Mouse (Mus musculus) thymus, adult 2 months (tissue): ENCODE results near the gene Dnal4. TPM values are rescaled to one million over a fixed set of nuclear protein-coding genes. Genes with fewer than 3 reads are reported as not detected.
A peak's percentile ranks its signal among the peaks of the same experiment; 100 is the strongest.

Experiments used
- DNase-seq: peaks from one replicate; pipeline ENCODE4 v3.0.0; 2021
- H3K27ac ChIP-seq: fragments of 200-500 bp; 2 replicates; pipeline ENCODE4 v1.5.1; 2012; ENCODE audit warnings: low read length, control low read depth; ENCODE audit not compliant: control insufficient read depth, insufficient read depth
- H3K27me3 ChIP-seq: fragments of 200-500 bp; 2 replicates; pipeline ENCODE4 v1.6.1; 2012; ENCODE audit warnings: mild to moderate bottlenecking, low read length, moderate library complexity, mixed read lengths; ENCODE audit not compliant: control insufficient read depth, insufficient read depth
- H3K36me3 ChIP-seq: fragments of 200-500 bp; 2 replicates; pipeline ENCODE4 v1.6.1; 2012; ENCODE audit warnings: mild to moderate bottlenecking, low read length, moderate library complexity; ENCODE audit not compliant: control insufficient read depth, insufficient read depth
- H3K4me1 ChIP-seq: fragments of 200-500 bp; replicated peaks from 2 replicates; pipeline ENCODE4 v1.6.1; 2012; ENCODE audit warnings: low read length; ENCODE audit not compliant: control insufficient read depth, insufficient read depth
- H3K4me3 ChIP-seq: fragments of 200-500 bp; 2 replicates; pipeline ENCODE4 v1.5.1; 2012; ENCODE audit warnings: mild to moderate bottlenecking, low read length, control low read depth, moderate library complexity; ENCODE audit not compliant: control insufficient read depth, insufficient read depth
- CTCF ChIP-seq: fragments of 200-500 bp; IDR thresholded peaks from 2 replicates; pipeline ENCODE4 v1.5.1; 2012; ENCODE audit warnings: mild to moderate bottlenecking, control low read depth, low read length, moderate library complexity, borderline replicate concordance; ENCODE audit not compliant: control insufficient read depth, poor library complexity, insufficient read depth; ENCODE audit errors: extremely low read depth
- POLR2A ChIP-seq: fragments of 200-500 bp; IDR thresholded peaks from 2 replicates; pipeline ENCODE4 v1.6.1; 2012; ENCODE audit warnings: mild to moderate bottlenecking, low read length, control low read depth, moderate library complexity; ENCODE audit not compliant: control insufficient read depth, poor library complexity, insufficient read depth; ENCODE audit errors: extremely low read depth
- WGBS: fragments of 180-500 bp; shearing (Covaris S2); methylation state at CpG from one replicate; pipeline ENCODE4 v1.1.7; 2018; 5-methylcytosine and 5-hydroxymethylcytosine counted together
- polyA plus RNA-seq: library from polyadenylated mRNA; depleted of rRNA; stranded (reverse); fragments of >200 nt; gene quantifications from 2 replicates; pipeline ENCODE4 v1.2.3, GENCODE M21; 2012

Dnal4 gene
- polyA plus RNA-seq, 1 experiment = 51.3 TPM

DNA sequence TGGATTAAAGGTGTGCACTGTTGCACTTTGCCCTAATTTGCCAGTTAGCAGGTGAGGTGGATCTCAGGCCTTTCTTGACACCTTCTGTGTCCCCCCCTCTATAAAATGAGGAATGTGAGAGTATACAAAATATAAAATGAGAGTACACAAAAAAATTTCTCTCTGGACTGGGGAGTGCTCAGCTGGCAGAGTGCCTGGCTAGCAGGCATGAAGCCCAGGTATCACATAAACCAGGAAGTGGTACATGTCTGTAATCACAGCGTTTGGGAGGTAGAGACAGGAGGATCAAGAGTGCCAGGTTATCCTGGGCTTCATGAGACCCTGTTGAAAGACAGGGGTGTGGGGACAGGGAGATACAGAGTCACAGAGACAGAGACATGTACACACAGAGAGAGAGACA is 29.4 kb upstream of the Dnal4 start:
- peaks cover 8% of the 10 kb centered on the region; the same call in 1 of the 2 replicates for H3K4me1 ChIP-seq
- 10% methylated on average over 1 of the region's 1 CpGs for WGBS
- TF ChIP-seq POLR2A = no peak
- no peak for TF ChIP-seq CTCF
- no peak overlapping the region for H3K27ac ChIP-seq
- H3K36me3 ChIP-seq = no peaks in the 10 kb centered on the region
- DNase-seq = no peak
- peaks cover 23% of the 10 kb centered on the region for H3K27me3 ChIP-seq
- H3K4me3 ChIP-seq = no peak overlapping the region

DNA sequence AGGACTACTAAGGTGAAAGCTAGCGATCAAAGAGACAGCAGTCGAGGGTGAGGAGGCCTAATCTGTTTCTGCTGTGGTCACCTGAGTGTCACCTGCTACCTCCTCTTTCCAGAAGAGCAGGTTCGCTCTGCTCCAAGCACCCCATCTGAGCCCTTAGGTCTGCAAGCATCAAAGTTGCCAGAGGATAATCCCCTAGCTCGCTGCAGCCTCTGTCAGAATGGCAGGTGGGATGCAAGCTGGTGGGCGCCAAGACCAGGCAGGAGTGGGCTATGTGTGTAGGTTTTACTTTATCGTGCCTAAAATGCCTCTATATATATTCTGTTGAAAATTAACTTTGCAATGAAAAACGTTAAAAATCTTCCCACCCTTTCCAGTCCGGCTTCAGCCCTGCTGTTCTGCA is 27.6 kb upstream of the Dnal4 start:
- H3K27me3 ChIP-seq = peaks cover 23% of the 10 kb centered on the region
- H3K4me1 ChIP-seq = peaks cover 8% of the 10 kb centered on the region; the same call in 1 of the 2 replicates
- TF ChIP-seq POLR2A = no peak
- H3K4me3 ChIP-seq = no peak overlapping the region
- DNase-seq = no peak
- no peak overlapping the region for H3K27ac ChIP-seq
- no peaks in the 10 kb centered on the region for H3K36me3 ChIP-seq
- 56% methylated on average over 8 of the region's 8 CpGs for WGBS

DNA sequence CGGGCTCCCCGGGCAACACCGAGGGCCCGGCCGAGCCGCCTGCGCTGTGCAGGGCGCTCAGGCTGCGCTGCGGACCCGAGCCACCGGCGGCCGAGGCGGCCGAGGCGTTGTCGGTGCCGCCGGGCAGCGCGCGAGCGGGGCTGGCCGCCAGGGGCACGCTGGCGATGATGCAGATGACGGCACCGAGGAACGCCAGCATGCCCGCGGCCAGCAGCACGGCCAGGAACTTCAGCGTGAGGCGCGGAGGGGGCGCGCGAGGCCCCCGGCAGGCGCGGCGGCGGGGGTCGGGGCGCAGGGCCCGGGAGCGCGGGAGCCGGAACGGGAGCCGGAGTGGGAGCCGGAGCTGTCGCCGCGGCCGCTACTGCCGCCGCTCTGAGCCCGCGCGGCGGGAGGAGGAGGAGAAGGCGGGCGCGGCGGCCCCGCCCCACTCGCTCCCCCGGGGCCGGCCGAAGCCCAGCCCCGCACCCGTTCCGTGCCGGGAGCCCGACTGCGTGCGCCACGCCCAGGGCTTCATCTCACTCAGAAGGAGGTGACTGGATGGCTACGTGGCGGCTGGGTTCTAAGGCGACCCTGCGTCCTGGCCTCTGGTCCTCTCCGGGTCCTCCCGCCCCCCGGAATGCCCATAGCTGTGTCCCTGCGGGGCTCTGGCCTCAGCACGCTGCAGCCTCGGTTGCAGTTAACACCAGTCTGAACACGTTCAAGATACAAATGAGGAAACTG is 26.9 kb upstream of the Dnal4 start, which contains the start of gene Nptxr:
Nptxr (minus strand) TSS at position 415 of the 720 bp plus-strand sequence.
- TF ChIP-seq POLR2A (no peak), CTCF (no peak)
- no peaks in the 10 kb centered on the region for H3K36me3 ChIP-seq
- H3K4me1 ChIP-seq = peaks cover 8% of the 10 kb centered on the region; the same call in 1 of the 2 replicates
- no peak within 1 kb of the TSS for H3K27ac ChIP-seq
- peak within 1 kb of the TSS; percentile 3 for H3K4me3 ChIP-seq
- H3K27me3 ChIP-seq = peaks cover 23% of the 10 kb centered on the region
- DNase-seq = no peak
- under 1% methylated on average over 89 of the region's 91 CpGs for WGBS

DNA sequence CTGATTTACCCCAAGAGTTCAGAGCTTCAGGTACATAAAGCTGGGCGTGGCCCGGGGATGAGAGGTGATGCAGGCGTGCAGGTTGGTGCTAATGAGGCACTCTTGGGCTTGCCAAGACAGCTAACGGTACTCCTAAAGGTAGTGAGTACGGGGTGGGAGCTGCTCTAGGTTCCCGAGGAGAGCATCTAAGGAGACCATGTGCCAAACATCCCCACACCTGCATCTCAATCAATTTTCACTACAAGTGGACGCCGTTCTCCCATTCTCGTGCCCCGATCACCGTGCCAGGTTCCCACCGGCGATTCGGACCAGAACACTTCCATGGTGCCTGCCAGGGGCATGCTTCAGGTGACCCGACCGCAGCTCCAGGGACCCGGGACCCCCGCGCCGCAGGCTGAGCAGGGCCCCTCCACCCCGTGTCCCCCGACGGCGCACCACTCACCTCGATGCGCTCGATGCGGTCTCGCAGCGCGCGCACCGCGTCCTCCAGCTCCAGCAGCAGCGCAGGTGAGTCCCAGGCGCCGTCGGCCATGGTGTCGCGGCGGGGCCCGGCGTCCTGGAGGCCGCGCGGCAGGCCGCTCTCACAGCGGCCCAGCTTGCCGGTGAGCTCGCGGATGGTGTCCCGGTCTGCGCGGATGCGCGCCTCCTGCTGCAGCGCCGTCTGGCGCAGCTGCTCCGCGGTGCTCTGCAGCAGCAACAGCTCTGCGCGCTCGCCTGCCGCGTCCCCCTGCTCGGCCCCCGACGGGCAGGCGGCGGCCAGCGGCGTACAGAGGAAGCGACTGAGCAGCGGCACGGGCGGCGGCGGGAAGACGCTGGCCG is 26.1 kb upstream of the Dnal4 start:
- TF ChIP-seq POLR2A (no peak), CTCF (no peak)
- Histone ChIP-seq H3K27ac (no peak overlapping the region), H3K27me3 (peaks cover 23% of the 10 kb centered on the region), H3K4me1 (peaks cover 8% of the 10 kb centered on the region; the same call in 1 of the 2 replicates), H3K36me3 (no peaks in the 10 kb centered on the region), H3K4me3 (peak overlapping the region; percentile 3)
- 7% methylated on average over 81 of the region's 81 CpGs for WGBS
- DNase-seq = no peak

DNA sequence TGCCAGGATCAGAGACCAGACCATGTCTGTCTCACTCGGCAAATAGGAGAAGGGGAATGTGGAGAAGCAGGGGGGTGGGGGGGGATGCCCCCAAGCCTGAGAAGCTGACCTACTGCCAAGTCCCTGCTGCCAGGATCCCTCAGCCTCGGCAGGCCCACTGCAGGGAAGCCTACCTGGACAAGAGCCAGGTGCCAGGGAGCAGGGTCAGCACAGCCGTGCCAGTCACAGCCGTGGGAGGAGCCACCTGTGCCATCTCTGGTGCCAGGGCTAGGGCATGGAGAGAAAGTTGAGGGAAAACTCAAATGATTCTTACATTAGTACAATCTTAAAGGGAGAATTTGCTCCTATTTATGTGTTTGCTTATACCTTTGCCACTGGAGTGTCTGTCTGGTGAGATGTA is 24.7 kb upstream of the Dnal4 start:
- Histone ChIP-seq H3K27me3 (peaks cover 23% of the 10 kb centered on the region), H3K36me3 (no peaks in the 10 kb centered on the region), H3K27ac (no peak overlapping the region), H3K4me1 (peaks cover 8% of the 10 kb centered on the region; the same call in 1 of the 2 replicates), H3K4me3 (no peak overlapping the region)
- TF ChIP-seq POLR2A (no peak), CTCF (no peak)
- DNase-seq = no peak
- WGBS = 67% methylated on average over 4 of the region's 4 CpGs

DNA sequence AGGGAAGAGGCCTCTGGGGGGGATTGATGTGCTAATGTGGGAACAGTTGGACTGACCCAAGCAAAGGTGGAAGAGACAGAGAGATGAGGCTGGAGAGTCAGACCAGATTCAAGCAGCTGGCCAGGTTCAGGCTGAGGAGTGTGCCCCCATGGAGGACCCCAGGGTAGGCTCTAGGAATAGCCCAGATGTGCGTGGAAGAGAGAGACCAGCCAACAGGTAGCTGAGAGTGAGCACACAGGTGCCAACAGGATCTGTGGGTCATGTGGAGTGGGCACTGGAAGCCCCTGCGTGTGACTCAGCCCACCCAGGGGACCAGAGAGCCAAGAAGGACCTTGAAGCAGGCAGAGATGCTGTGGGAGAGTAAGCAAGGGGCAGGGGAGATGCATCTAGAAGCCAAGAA is 24.0 kb upstream of the Dnal4 start:
- WGBS = 82% methylated on average over 2 of the region's 2 CpGs
- H3K36me3 ChIP-seq = no peaks in the 10 kb centered on the region
- H3K27me3 ChIP-seq = peaks cover 23% of the 10 kb centered on the region
- no peak for DNase-seq
- peaks cover 8% of the 10 kb centered on the region; the same call in 1 of the 2 replicates for H3K4me1 ChIP-seq
- H3K27ac ChIP-seq = no peak overlapping the region
- no peak overlapping the region for H3K4me3 ChIP-seq
- TF ChIP-seq POLR2A (no peak), CTCF (no peak)
